Mouse (Mus musculus) thymus, adult 2 months (tissue): ENCODE results near the gene G6pc2. TPM values are rescaled to one million over a fixed set of nuclear protein-coding genes. Genes with fewer than 3 reads are reported as not detected.

Experiments
- DNase-seq: peaks from one replicate; pipeline ENCODE4 v3.0.0; 2021
- H3K27ac ChIP-seq: fragments of 200-500 bp; 2 replicates; pipeline ENCODE4 v1.5.1; 2012; ENCODE audit warnings: low read length, control low read depth; ENCODE audit not compliant: control insufficient read depth, insufficient read depth
- H3K27me3 ChIP-seq: fragments of 200-500 bp; 2 replicates; pipeline ENCODE4 v1.6.1; 2012; ENCODE audit warnings: mild to moderate bottlenecking, low read length, moderate library complexity, mixed read lengths; ENCODE audit not compliant: control insufficient read depth, insufficient read depth
- H3K36me3 ChIP-seq: fragments of 200-500 bp; 2 replicates; pipeline ENCODE4 v1.6.1; 2012; ENCODE audit warnings: mild to moderate bottlenecking, low read length, moderate library complexity; ENCODE audit not compliant: control insufficient read depth, insufficient read depth
- H3K4me1 ChIP-seq: fragments of 200-500 bp; replicated peaks from 2 replicates; pipeline ENCODE4 v1.6.1; 2012; ENCODE audit warnings: low read length; ENCODE audit not compliant: control insufficient read depth, insufficient read depth
- H3K4me3 ChIP-seq: fragments of 200-500 bp; 2 replicates; pipeline ENCODE4 v1.5.1; 2012; ENCODE audit warnings: mild to moderate bottlenecking, low read length, control low read depth, moderate library complexity; ENCODE audit not compliant: control insufficient read depth, insufficient read depth
- CTCF ChIP-seq: fragments of 200-500 bp; IDR thresholded peaks from 2 replicates; pipeline ENCODE4 v1.5.1; 2012; ENCODE audit warnings: mild to moderate bottlenecking, control low read depth, low read length, moderate library complexity, borderline replicate concordance; ENCODE audit not compliant: control insufficient read depth, poor library complexity, insufficient read depth; ENCODE audit errors: extremely low read depth
- POLR2A ChIP-seq: fragments of 200-500 bp; IDR thresholded peaks from 2 replicates; pipeline ENCODE4 v1.6.1; 2012; ENCODE audit warnings: mild to moderate bottlenecking, low read length, control low read depth, moderate library complexity; ENCODE audit not compliant: control insufficient read depth, poor library complexity, insufficient read depth; ENCODE audit errors: extremely low read depth
- WGBS: fragments of 180-500 bp; shearing (Covaris S2); methylation state at CpG from one replicate; pipeline ENCODE4 v1.1.7; 2018; 5-methylcytosine and 5-hydroxymethylcytosine counted together
- polyA plus RNA-seq: library from polyadenylated mRNA; depleted of rRNA; stranded (reverse); fragments of >200 nt; gene quantifications from 2 replicates; pipeline ENCODE4 v1.2.3, GENCODE M21; 2012

Gene G6pc2
- polyA plus RNA-seq, 1 experiment, result not detected

GRCm38 (mm10) chr2:69212652-69213051 is 1.8 kb downstream of the G6pc2 start:
- WGBS, result 85% methylated on average over 10 of the region's 10 CpGs
- Histone ChIP-seq H3K27ac (no peak overlapping the region), H3K4me3 (no peak overlapping the region), H3K36me3 (no peaks in the 10 kb centered on the region), H3K27me3 (no peaks in the 10 kb centered on the region), H3K4me1 (no peaks in the 10 kb centered on the region)
- TF ChIP-seq POLR2A (no peak), CTCF (no peak)
- DNase-seq, result no peak

- Histone ChIP-seq H3K27ac (no peak overlapping the region), H3K4me1 (no peaks in the 10 kb centered on the region), H3K4me3 (no peak overlapping the region), H3K27me3 (no peaks in the 10 kb centered on the region), H3K36me3 (no peaks in the 10 kb centered on the region)
- no peak for DNase-seq
- TF ChIP-seq POLR2A (no peak), CTCF (no peak)
- WGBS, result 90% methylated on average over 7 of the region's 7 CpGs
Measured at GRCm38 (mm10) chr2:69215242-69215641, 4.4 kb downstream of the G6pc2 start.

DNA sequence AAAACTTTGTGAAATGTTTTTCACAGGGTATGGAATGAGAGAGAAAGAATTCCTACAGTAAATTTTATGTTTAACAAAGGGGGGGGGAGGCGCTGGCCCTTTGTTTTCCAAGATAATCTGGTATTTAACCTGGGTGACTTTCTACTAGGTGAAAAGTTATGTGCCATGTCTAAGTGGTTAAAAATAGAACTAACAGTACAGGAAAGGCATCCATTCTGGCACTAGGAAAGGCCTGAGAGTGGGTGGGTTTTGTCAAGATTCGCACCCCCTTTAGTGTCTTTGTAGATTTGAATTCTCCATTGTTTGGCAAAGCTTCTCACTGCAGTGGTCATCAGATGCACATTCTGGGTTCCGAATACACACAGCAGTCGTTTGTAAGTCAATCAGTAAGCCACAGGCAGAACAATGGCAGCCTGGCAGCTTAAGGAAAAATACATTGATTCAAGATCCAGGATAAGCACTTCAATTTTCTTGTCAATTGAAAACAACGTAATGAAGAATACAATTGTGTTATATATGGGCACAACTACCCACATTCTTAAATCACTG is 11.1 kb downstream of the G6pc2 start:
- 92% methylated on average over 5 of the region's 5 CpGs for WGBS
- H3K27me3 ChIP-seq, result no peaks in the 10 kb centered on the region
- no peaks in the 10 kb centered on the region for H3K36me3 ChIP-seq
- DNase-seq, result no peak
- no peak overlapping the region for H3K4me3 ChIP-seq
- H3K4me1 ChIP-seq, result no peaks in the 10 kb centered on the region
- no peak for TF ChIP-seq CTCF
- TF ChIP-seq POLR2A, result no peak
- no peak overlapping the region for H3K27ac ChIP-seq

DNA sequence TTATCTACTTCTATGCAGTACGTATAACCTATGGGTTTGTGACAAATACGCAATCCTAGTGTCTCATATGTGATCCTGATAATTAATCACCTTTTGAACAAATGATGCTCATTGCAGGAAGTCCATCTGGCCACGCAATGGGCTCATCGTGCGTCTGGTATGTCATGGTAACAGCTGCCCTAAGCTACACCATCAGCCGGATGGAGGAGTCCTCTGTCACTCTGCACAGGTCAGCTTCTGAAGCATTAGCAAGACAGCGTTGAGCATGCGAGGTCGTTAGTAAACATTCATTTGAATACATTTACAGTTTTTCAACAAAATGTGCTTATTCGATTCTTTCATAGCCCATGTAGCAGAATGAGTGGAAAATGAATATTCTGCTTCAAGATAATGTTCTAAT is 11.9 kb downstream of the G6pc2 start:
- TF ChIP-seq CTCF (no peak), POLR2A (no peak)
- no peaks in the 10 kb centered on the region for H3K36me3 ChIP-seq
- no peak overlapping the region for H3K27ac ChIP-seq
- no peaks in the 10 kb centered on the region for H3K27me3 ChIP-seq
- WGBS, result 94% methylated on average over 10 of the region's 10 CpGs
- H3K4me1 ChIP-seq, result no peaks in the 10 kb centered on the region
- no peak overlapping the region for H3K4me3 ChIP-seq
- DNase-seq, result no peak

DNA sequence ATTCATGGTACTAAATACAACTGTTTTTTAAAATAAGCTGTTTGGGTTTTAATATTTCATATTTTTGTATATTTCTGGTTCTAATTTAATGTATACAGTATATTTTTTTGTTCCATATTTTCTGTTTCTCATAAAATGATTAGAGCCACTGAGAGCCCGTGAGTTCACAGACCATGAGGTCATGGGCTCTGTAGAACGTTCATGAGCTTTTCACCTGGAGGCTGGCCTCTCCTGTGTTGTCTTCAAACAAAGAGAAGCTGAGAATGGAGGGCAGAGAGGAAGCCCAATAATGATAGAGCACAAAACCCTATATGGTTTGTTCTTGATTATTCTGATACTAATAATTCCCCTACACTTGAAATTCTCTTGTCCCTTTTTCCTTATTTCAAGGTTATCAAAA is 13.9 kb downstream of the G6pc2 start:
- no peak for TF ChIP-seq CTCF
- TF ChIP-seq POLR2A, result no peak
- DNase-seq, result no peak
- Histone ChIP-seq H3K27me3 (no peaks in the 10 kb centered on the region), H3K4me3 (no peak overlapping the region), H3K36me3 (no peaks in the 10 kb centered on the region), H3K4me1 (no peaks in the 10 kb centered on the region), H3K27ac (no peak overlapping the region)
- WGBS, result 74% methylated on average over 2 of the region's 2 CpGs

GRCm38 (mm10) chr2:69226876-69227275 is 16.0 kb downstream of the G6pc2 start:
- no peak for DNase-seq
- Histone ChIP-seq H3K27ac (no peak overlapping the region), H3K27me3 (no peaks in the 10 kb centered on the region), H3K36me3 (no peaks in the 10 kb centered on the region), H3K4me1 (no peaks in the 10 kb centered on the region), H3K4me3 (no peak overlapping the region)
- 96% methylated on average over 9 of the region's 9 CpGs for WGBS
- TF ChIP-seq CTCF (no peak), POLR2A (no peak)

DNA sequence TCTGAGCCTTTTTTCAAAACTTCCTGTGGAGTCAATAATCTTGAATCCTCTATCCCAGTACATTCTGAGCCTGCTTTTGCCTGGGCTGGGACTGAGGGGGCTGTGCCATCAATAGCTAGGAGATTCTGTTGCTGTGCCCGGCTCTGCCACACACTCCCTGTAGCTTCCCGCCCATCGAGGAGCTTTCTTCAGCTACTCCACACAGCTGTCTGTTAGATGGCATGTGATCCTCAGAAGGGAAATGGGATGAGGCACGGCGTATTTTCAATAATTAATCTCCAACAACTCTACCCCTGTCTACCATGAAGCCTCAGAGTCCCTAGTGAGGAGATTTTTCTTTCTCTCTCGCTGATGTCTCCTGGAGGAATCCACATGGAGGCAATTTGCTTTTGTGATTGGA is 17.8 kb downstream of the G6pc2 start:
- H3K27me3 ChIP-seq, result no peaks in the 10 kb centered on the region
- no peaks in the 10 kb centered on the region for H3K36me3 ChIP-seq
- TF ChIP-seq POLR2A (no peak), CTCF (no peak)
- H3K4me3 ChIP-seq, result no peak overlapping the region
- no peaks in the 10 kb centered on the region for H3K4me1 ChIP-seq
- WGBS, result 95% methylated on average over 6 of the region's 6 CpGs
- no peak for DNase-seq
- H3K27ac ChIP-seq, result no peak overlapping the region
